Mouse (Mus musculus) limb, embryonic 13.5 days (tissue): ENCODE results near the gene Itgb2. TPM values are rescaled to one million over a fixed set of nuclear protein-coding genes. Genes with fewer than 3 reads are reported as not detected.

ENCODE experiments used
- ATAC-seq: fragments of 200-750 bp; cut with Nextera tagmentation; 2 replicates; pipeline ENCODE4 v1.8.0; 2017; ENCODE audit warnings: low read depth, moderate number of reproducible peaks, moderate TSS enrichment; ENCODE audit not compliant: low FRiP score
- H3K27ac ChIP-seq: fragments of 300-500 bp; sonication (generic); 2 replicates; pipeline ENCODE4 v1.5.1; 2015; ENCODE audit warnings: inconsistent platforms, mild to moderate bottlenecking, moderate library complexity
- H3K27me3 ChIP-seq: fragments of 300-500 bp; sonication (generic); 2 replicates; pipeline ENCODE4 v1.6.1; 2015; ENCODE audit warnings: mild to moderate bottlenecking, inconsistent platforms
- H3K36me3 ChIP-seq: fragments of 300-500 bp; sonication (generic); 2 replicates; pipeline ENCODE4 v1.6.1; 2015; ENCODE audit warnings: inconsistent platforms, mild to moderate bottlenecking, moderate library complexity
- H3K4me1 ChIP-seq: fragments of 300-500 bp; sonication (generic); 2 replicates; pipeline ENCODE4 v1.6.1; 2015; ENCODE audit warnings: inconsistent platforms
- H3K4me2 ChIP-seq: fragments of 300-500 bp; sonication (generic); replicated peaks from 2 replicates; pipeline ENCODE4 v1.6.1; 2015; ENCODE audit warnings: inconsistent platforms, mild to moderate bottlenecking, moderate library complexity
- H3K4me3 ChIP-seq: fragments of 300-500 bp; sonication (generic); 2 replicates; pipeline ENCODE4 v1.5.1; 2015; ENCODE audit warnings: moderate library complexity, mild to moderate bottlenecking, inconsistent platforms
- H3K9ac ChIP-seq: fragments of 300-500 bp; sonication (generic); 2 replicates; pipeline ENCODE4 v1.6.1; 2015; ENCODE audit warnings: mild to moderate bottlenecking, inconsistent platforms
- H3K9me3 ChIP-seq: fragments of 300-500 bp; sonication (generic); 2 replicates; pipeline ENCODE4 v1.6.1; 2016; ENCODE audit warnings: inconsistent platforms
- WGBS: fragments of 180-500 bp; shearing (Covaris S2); methylation state at CpG from one replicate; pipeline ENCODE4 v1.1.7; 2015; 5-methylcytosine and 5-hydroxymethylcytosine counted together
- polyA plus RNA-seq: library from polyadenylated mRNA; unstranded; fragments of >200 nt; fragmentation: Nextera tagmentation; extraction: Ambion mirVana; gene quantifications from 2 replicates; pipeline ENCODE4 v1.2.1, GENCODE M21; 2015

The Itgb2 gene
- polyA plus RNA-seq, 1 experiment from 2014 or later = 1.2 TPM

- Histone ChIP-seq H3K27ac (no peak overlapping the region), H3K27me3 (no peaks in the 10 kb centered on the region), H3K4me1 (peaks cover 8% of the 10 kb centered on the region), H3K9ac (no peak overlapping the region), H3K4me3 (no peak overlapping the region), H3K9me3 (no peaks in the 10 kb centered on the region), H3K4me2 (no peak overlapping the region), H3K36me3 (peaks cover 93% of the 10 kb centered on the region)
- ATAC-seq = no peak
- 93% methylated on average over 5 of the region's 5 CpGs for WGBS
Observed at GRCm38 (mm10) chr10:77506526-77506925, 23.5 kb upstream of the Itgb2 start.

- Histone ChIP-seq H3K4me2 (no peak overlapping the region), H3K9me3 (no peaks in the 10 kb centered on the region), H3K4me1 (peaks cover 8% of the 10 kb centered on the region), H3K27ac (no peak overlapping the region), H3K4me3 (no peak overlapping the region), H3K27me3 (no peaks in the 10 kb centered on the region), H3K9ac (no peak overlapping the region), H3K36me3 (peaks cover 93% of the 10 kb centered on the region)
- 92% methylated on average over 13 of the region's 13 CpGs for WGBS
- no peak for ATAC-seq
Observed at GRCm38 (mm10) chr10:77506961-77507577, 23.0 kb upstream of the Itgb2 start.

GRCm38 (mm10) chr10:77507779-77508178 is 22.3 kb upstream of the Itgb2 start:
- whole genome bisulfite sequencing = 94% methylated on average over 4 of the region's 4 CpGs
- peaks cover 8% of the 10 kb centered on the region for H3K4me1 ChIP-seq
- H3K27me3 ChIP-seq = no peaks in the 10 kb centered on the region
- no peak overlapping the region for H3K9ac ChIP-seq
- H3K36me3 ChIP-seq = peaks cover 95% of the 10 kb centered on the region
- no peak overlapping the region for H3K4me3 ChIP-seq
- no peak for ATAC-seq
- no peak overlapping the region for H3K4me2 ChIP-seq
- no peaks in the 10 kb centered on the region for H3K9me3 ChIP-seq
- H3K27ac ChIP-seq = no peak overlapping the region

GRCm38 (mm10) chr10:77508744-77509143 is 21.3 kb upstream of the Itgb2 start:
- Histone ChIP-seq H3K27me3 (no peaks in the 10 kb centered on the region), H3K4me2 (no peak overlapping the region), H3K36me3 (peaks cover 91% of the 10 kb centered on the region), H3K9me3 (no peaks in the 10 kb centered on the region), H3K27ac (no peak overlapping the region), H3K4me1 (peaks cover 8% of the 10 kb centered on the region), H3K9ac (no peak overlapping the region), H3K4me3 (no peak overlapping the region)
- ATAC-seq = no peak
- WGBS = 95% methylated on average over 3 of the region's 3 CpGs

GRCm38 (mm10) chr10:77509403-77510187 is 20.5 kb upstream of the Itgb2 start:
- Histone ChIP-seq H3K4me3 (no peak overlapping the region), H3K4me1 (peaks cover 12% of the 10 kb centered on the region), H3K9ac (no peak overlapping the region), H3K4me2 (no peak overlapping the region), H3K27ac (no peak overlapping the region), H3K9me3 (no peaks in the 10 kb centered on the region), H3K27me3 (no peaks in the 10 kb centered on the region), H3K36me3 (peaks cover 92% of the 10 kb centered on the region)
- ATAC-seq = peak; percentile 89
- 51% methylated on average over 12 of the region's 12 CpGs for WGBS

GRCm38 (mm10) chr10:77510225-77510982 is 19.6 kb upstream of the Itgb2 start:
- Histone ChIP-seq H3K4me2 (no peak overlapping the region), H3K4me1 (peaks cover 18% of the 10 kb centered on the region), H3K27ac (no peak overlapping the region), H3K36me3 (peaks cover 84% of the 10 kb centered on the region), H3K27me3 (no peaks in the 10 kb centered on the region), H3K4me3 (no peak overlapping the region), H3K9me3 (no peaks in the 10 kb centered on the region), H3K9ac (no peak overlapping the region)
- WGBS = 80% methylated on average over 15 of the region's 15 CpGs
- ATAC-seq = no peak

GRCm38 (mm10) chr10:77515385-77516348 is 14.4 kb upstream of the Itgb2 start, which contains the start of gene Fam207a:
Fam207a (minus strand) TSS chr10:77515785.
- WGBS = 1% methylated on average over 73 of the region's 75 CpGs
- H3K4me1 ChIP-seq = peaks cover 22% of the 10 kb centered on the region
- H3K9ac ChIP-seq = peak within 1 kb of the TSS; percentile 88
- peak within 1 kb of the TSS; percentile 89 for H3K4me2 ChIP-seq
- peak; percentile 90 for ATAC-seq
- peaks cover 33% of the 10 kb centered on the region for H3K36me3 ChIP-seq
- peak within 1 kb of the TSS; percentile 87 for H3K27ac ChIP-seq
- H3K27me3 ChIP-seq = no peaks in the 10 kb centered on the region
- H3K4me3 ChIP-seq = peak within 1 kb of the TSS; percentile 93
- H3K9me3 ChIP-seq = no peaks in the 10 kb centered on the region

GRCm38 (mm10) chr10:77516379-77516951 is 13.6 kb upstream of the Itgb2 start:
- H3K4me1 ChIP-seq = peaks cover 22% of the 10 kb centered on the region
- H3K9ac ChIP-seq = peak overlapping the region; percentile 88
- H3K4me2 ChIP-seq = peak overlapping the region; percentile 89
- peak; percentile 24; the same call in 1 of the 2 replicates for ATAC-seq
- H3K27ac ChIP-seq = peak overlapping the region; percentile 87
- H3K36me3 ChIP-seq = peaks cover 25% of the 10 kb centered on the region
- H3K9me3 ChIP-seq = no peaks in the 10 kb centered on the region
- peak overlapping the region; percentile 93 for H3K4me3 ChIP-seq
- no peaks in the 10 kb centered on the region for H3K27me3 ChIP-seq
- WGBS = 38% methylated on average over 14 of the region's 14 CpGs

GRCm38 (mm10) chr10:77517066-77517620 is 12.9 kb upstream of the Itgb2 start:
- peaks cover 18% of the 10 kb centered on the region for H3K36me3 ChIP-seq
- H3K4me3 ChIP-seq = peak overlapping the region; percentile 93; the same call in 1 of the 2 replicates
- peaks cover 24% of the 10 kb centered on the region for H3K4me1 ChIP-seq
- H3K9me3 ChIP-seq = no peaks in the 10 kb centered on the region
- H3K9ac ChIP-seq = peak overlapping the region; percentile 8; the same call in 1 of the 2 replicates
- H3K4me2 ChIP-seq = peak overlapping the region; percentile 89
- H3K27ac ChIP-seq = 0 out of 2 replicates have a peak overlapping the region, but pooled peaks have one; percentile 87
- whole genome bisulfite sequencing = 18% methylated on average over 20 of the region's 20 CpGs
- ATAC-seq = no peak
- no peaks in the 10 kb centered on the region for H3K27me3 ChIP-seq

GRCm38 (mm10) chr10:77517801-77518200 is 12.3 kb upstream of the Itgb2 start:
- Histone ChIP-seq H3K9me3 (no peaks in the 10 kb centered on the region), H3K27me3 (no peaks in the 10 kb centered on the region), H3K27ac (no peak overlapping the region), H3K4me3 (no peak overlapping the region), H3K4me1 (peaks cover 31% of the 10 kb centered on the region), H3K9ac (peak overlapping the region; percentile 8; the same call in 1 of the 2 replicates), H3K4me2 (no peak overlapping the region), H3K36me3 (peaks cover 12% of the 10 kb centered on the region)
- ATAC-seq = no peak
- WGBS = 84% methylated on average over 5 of the region's 5 CpGs

GRCm38 (mm10) chr10:77519191-77519590 is 10.9 kb upstream of the Itgb2 start:
- WGBS = 75% methylated on average over 3 of the region's 3 CpGs
- ATAC-seq = no peak
- Histone ChIP-seq H3K9ac (no peak overlapping the region), H3K9me3 (no peaks in the 10 kb centered on the region), H3K4me2 (no peak overlapping the region), H3K36me3 (peaks cover 1% of the 10 kb centered on the region), H3K27me3 (no peaks in the 10 kb centered on the region), H3K27ac (no peak overlapping the region), H3K4me1 (peaks cover 31% of the 10 kb centered on the region), H3K4me3 (no peak overlapping the region)
